Mouse (Mus musculus): ENCODE measurements around the gene Nfib. TPM values are rescaled to one million over a fixed set of nuclear protein-coding genes. Genes with fewer than 3 reads are reported as not detected.

The Nfib gene
- total and polyA plus RNA-seq, 2 experiments, result 16.4 to 50.0 TPM

- H3K79me2 ChIP-seq (ENCODE audit: control insufficient read depth, insufficient read depth, low read length), result no peaks in the 10 kb centered on the region
- no peak overlapping the region for H3K9ac ChIP-seq (ENCODE audit: low read depth, low read length)
- H3K36me3 ChIP-seq (ENCODE audit: control insufficient read depth, insufficient read depth, low read length), result peaks cover 5% of the 10 kb centered on the region; the same call in 1 of the 2 replicates
- WGBS, result 83% methylated on average over 2 of the region's 2 CpGs
- peaks cover 3% of the 10 kb centered on the region for H3K4me1 ChIP-seq (ENCODE audit: control insufficient read depth, insufficient read depth, low read length)
- no peak for DNase-seq (ENCODE audit: extremely low read depth, low read depth, low spot score)
- H3K27me3 ChIP-seq (ENCODE audit: control insufficient read depth, insufficient read depth, low read length), result no peaks in the 10 kb centered on the region
- TF ChIP-seq POLR2A (IDR thresholded peaks at IDR 0.05; ENCODE audit: extremely low read depth, insufficient read depth, low read length), result no peak
- TF ChIP-seq CTCF (IDR thresholded peaks at IDR 0.05; ENCODE audit: low read depth, low read length), result no peak
- no peak overlapping the region for H3K27ac ChIP-seq (replicated peaks; ENCODE audit: insufficient read depth, low read depth, low read length)
- H3K4me3 ChIP-seq (ENCODE audit: insufficient read depth, low read depth, low read length), result no peak overlapping the region
Measured at GRCm38 (mm10) chr4:82286931-82287330, 418.6 kb downstream of the Nfib start.

- Histone ChIP-seq H3K9ac (ENCODE audit: low read depth, low read length) (no peak overlapping the region), H3K4me1 (ENCODE audit: control insufficient read depth, insufficient read depth, low read length) (no peaks in the 10 kb centered on the region), H3K27ac (replicated peaks; ENCODE audit: insufficient read depth, low read depth, low read length) (no peak overlapping the region), H3K79me2 (ENCODE audit: control insufficient read depth, insufficient read depth, low read length) (no peaks in the 10 kb centered on the region), H3K36me3 (ENCODE audit: control insufficient read depth, insufficient read depth, low read length) (no peaks in the 10 kb centered on the region), H3K27me3 (ENCODE audit: control insufficient read depth, insufficient read depth, low read length) (no peaks in the 10 kb centered on the region), H3K4me3 (ENCODE audit: insufficient read depth, low read depth, low read length) (no peak overlapping the region)
- 93% methylated on average over 6 of the region's 6 CpGs for WGBS
- TF ChIP-seq POLR2A (IDR thresholded peaks at IDR 0.05; ENCODE audit: extremely low read depth, insufficient read depth, low read length) (no peak), CTCF (IDR thresholded peaks at IDR 0.05; ENCODE audit: low read depth, low read length) (no peak)
- DNase-seq (ENCODE audit: extremely low read depth, low read depth, low spot score), result no peak
Measured at GRCm38 (mm10) chr4:82283536-82283935, 422.0 kb downstream of the Nfib start.

- no peak for DNase-seq (ENCODE audit: extremely low read depth, low read depth, low spot score)
- Histone ChIP-seq H3K36me3 (ENCODE audit: control insufficient read depth, insufficient read depth, low read length) (no peaks in the 10 kb centered on the region), H3K9ac (ENCODE audit: low read depth, low read length) (no peak overlapping the region), H3K27ac (replicated peaks; ENCODE audit: insufficient read depth, low read depth, low read length) (no peak overlapping the region), H3K4me1 (ENCODE audit: control insufficient read depth, insufficient read depth, low read length) (no peaks in the 10 kb centered on the region; the same call in 1 of the 2 replicates), H3K27me3 (ENCODE audit: control insufficient read depth, insufficient read depth, low read length) (no peaks in the 10 kb centered on the region), H3K4me3 (ENCODE audit: insufficient read depth, low read depth, low read length) (no peak overlapping the region), H3K79me2 (ENCODE audit: control insufficient read depth, insufficient read depth, low read length) (no peaks in the 10 kb centered on the region)
- TF ChIP-seq POLR2A (IDR thresholded peaks at IDR 0.05; ENCODE audit: extremely low read depth, insufficient read depth, low read length) (no peak), CTCF (IDR thresholded peaks at IDR 0.05; ENCODE audit: low read depth, low read length) (no peak)
- WGBS, result 78% methylated on average over 2 of the region's 2 CpGs
Measured at GRCm38 (mm10) chr4:82275996-82276395, 429.6 kb downstream of the Nfib start.

- Histone ChIP-seq H3K27ac (replicated peaks; ENCODE audit: insufficient read depth, low read depth, low read length) (no peak overlapping the region), H3K36me3 (ENCODE audit: control insufficient read depth, insufficient read depth, low read length) (no peaks in the 10 kb centered on the region), H3K4me3 (ENCODE audit: insufficient read depth, low read depth, low read length) (no peak overlapping the region), H3K79me2 (ENCODE audit: control insufficient read depth, insufficient read depth, low read length) (no peaks in the 10 kb centered on the region), H3K27me3 (ENCODE audit: control insufficient read depth, insufficient read depth, low read length) (no peaks in the 10 kb centered on the region), H3K9ac (ENCODE audit: low read depth, low read length) (no peak overlapping the region), H3K4me1 (ENCODE audit: control insufficient read depth, insufficient read depth, low read length) (no peaks in the 10 kb centered on the region; the same call in 1 of the 2 replicates)
- 95% methylated on average over 4 of the region's 4 CpGs for WGBS
- DNase-seq (ENCODE audit: extremely low read depth, low read depth, low spot score), result no peak
- TF ChIP-seq CTCF (IDR thresholded peaks at IDR 0.05; ENCODE audit: low read depth, low read length), result no peak
- TF ChIP-seq POLR2A (IDR thresholded peaks at IDR 0.05; ENCODE audit: extremely low read depth, insufficient read depth, low read length), result no peak
Measured at GRCm38 (mm10) chr4:82273049-82273754, 432.3 kb downstream of the Nfib start.

- H3K79me2 ChIP-seq (ENCODE audit: control insufficient read depth, insufficient read depth, low read length), result no peaks in the 10 kb centered on the region
- TF ChIP-seq CTCF (IDR thresholded peaks at IDR 0.05; ENCODE audit: low read depth, low read length) (no peak), POLR2A (IDR thresholded peaks at IDR 0.05; ENCODE audit: extremely low read depth, insufficient read depth, low read length) (no peak)
- H3K4me3 ChIP-seq (ENCODE audit: insufficient read depth, low read depth, low read length), result no peak overlapping the region
- H3K4me1 ChIP-seq (ENCODE audit: control insufficient read depth, insufficient read depth, low read length), result no peaks in the 10 kb centered on the region; the same call in 1 of the 2 replicates
- H3K27ac ChIP-seq (replicated peaks; ENCODE audit: insufficient read depth, low read depth, low read length), result no peak overlapping the region
- no peak for DNase-seq (ENCODE audit: extremely low read depth, low read depth, low spot score)
- H3K9ac ChIP-seq (ENCODE audit: low read depth, low read length), result no peak overlapping the region
- H3K36me3 ChIP-seq (ENCODE audit: control insufficient read depth, insufficient read depth, low read length), result no peaks in the 10 kb centered on the region
- WGBS, result 88% methylated on average over 4 of the region's 4 CpGs
- H3K27me3 ChIP-seq (ENCODE audit: control insufficient read depth, insufficient read depth, low read length), result no peaks in the 10 kb centered on the region
Measured at GRCm38 (mm10) chr4:82272099-82272498, 433.5 kb downstream of the Nfib start.

GRCm38 (mm10) chr4:82271547-82271946 is 434.0 kb downstream of the Nfib start:
- no peaks in the 10 kb centered on the region for H3K27me3 ChIP-seq (ENCODE audit: control insufficient read depth, insufficient read depth, low read length)
- no peak overlapping the region for H3K9ac ChIP-seq (ENCODE audit: low read depth, low read length)
- 92% methylated on average over 3 of the region's 3 CpGs for WGBS
- no peak for DNase-seq (ENCODE audit: extremely low read depth, low read depth, low spot score)
- TF ChIP-seq CTCF (IDR thresholded peaks at IDR 0.05; ENCODE audit: low read depth, low read length), result no peak
- no peak for TF ChIP-seq POLR2A (IDR thresholded peaks at IDR 0.05; ENCODE audit: extremely low read depth, insufficient read depth, low read length)
- H3K27ac ChIP-seq (replicated peaks; ENCODE audit: insufficient read depth, low read depth, low read length), result no peak overlapping the region
- no peaks in the 10 kb centered on the region; the same call in 1 of the 2 replicates for H3K4me1 ChIP-seq (ENCODE audit: control insufficient read depth, insufficient read depth, low read length)
- H3K79me2 ChIP-seq (ENCODE audit: control insufficient read depth, insufficient read depth, low read length), result no peaks in the 10 kb centered on the region
- no peak overlapping the region for H3K4me3 ChIP-seq (ENCODE audit: insufficient read depth, low read depth, low read length)
- H3K36me3 ChIP-seq (ENCODE audit: control insufficient read depth, insufficient read depth, low read length), result no peaks in the 10 kb centered on the region

Data from liver, adult 2 months (tissue).